Mouse (Mus musculus): ENCODE measurements at regions not wholly inside any gene's neighbourhood (a gene's known extent, or its start where the extent isn't known, plus 50 kb on each side); places are given as distances from the start of the nearest gene placed in this dataset.

- DNase-seq (ENCODE audit: low spot score) = peak; percentile 7
Measured at GRCm38 (mm10) chr1:111754263-111754857, 110.4 kb downstream of the Dsel start.
